Mouse (Mus musculus) kidney, embryonic 14.5 days (tissue): ENCODE measurements at regions not wholly inside any gene's neighbourhood (a gene's known extent, or its start where the extent isn't known, plus 50 kb on each side); places are given as distances from the start of the nearest gene placed in this dataset.

Experiments used
- ATAC-seq: fragments of 200-750 bp; cut with Nextera tagmentation; 2 replicates; pipeline ENCODE4 v1.8.0; 2017; ENCODE audit warnings: moderate number of reproducible peaks, mild to moderate bottlenecking, moderate TSS enrichment, moderate library complexity; ENCODE audit not compliant: low FRiP score, low TSS enrichment
- H3K27ac ChIP-seq: fragments of 300-500 bp; sonication (generic); 2 replicates; pipeline ENCODE4 v1.5.1; 2014; ENCODE audit warnings: low read depth, mild to moderate bottlenecking, low read length, moderate library complexity, mixed read lengths
- H3K27me3 ChIP-seq: fragments of 300-500 bp; sonication (generic); 2 replicates; pipeline ENCODE4 v1.6.1; 2014; ENCODE audit warnings: mild to moderate bottlenecking, low read length; ENCODE audit not compliant: control insufficient read depth, insufficient read depth
- H3K36me3 ChIP-seq: fragments of 300-500 bp; sonication (generic); 2 replicates; pipeline ENCODE4 v1.6.1; 2014; ENCODE audit warnings: low read length, mixed read lengths; ENCODE audit not compliant: control insufficient read depth, insufficient read depth
- H3K4me1 ChIP-seq: fragments of 300-500 bp; sonication (generic); 2 replicates; pipeline ENCODE4 v1.6.1; 2014; ENCODE audit warnings: low read length, mixed read lengths; ENCODE audit not compliant: control insufficient read depth, insufficient read depth
- H3K4me2 ChIP-seq: fragments of 300-500 bp; sonication (generic); replicated peaks from 2 replicates; pipeline ENCODE4 v1.6.1; 2014; ENCODE audit warnings: low read depth, mild to moderate bottlenecking, low read length
- H3K4me3 ChIP-seq: fragments of 300-500 bp; sonication (generic); 2 replicates; pipeline ENCODE4 v1.5.1; 2014; ENCODE audit warnings: mild to moderate bottlenecking, low read length
- H3K9ac ChIP-seq: fragments of 300-500 bp; sonication (generic); 2 replicates; pipeline ENCODE4 v1.6.1; 2014; ENCODE audit warnings: low read depth, mild to moderate bottlenecking, low read length, moderate library complexity
- H3K9me3 ChIP-seq: fragments of 300-500 bp; sonication (generic); 2 replicates; pipeline ENCODE4 v1.6.1; 2016; ENCODE audit warnings: low read length; ENCODE audit not compliant: control insufficient read depth
- WGBS: fragments of 180-500 bp; shearing (Covaris S2); extraction: QIAGEN DNeasy Blood & Tissue Kit; methylation state at CpG from one replicate; pipeline ENCODE4 v1.1.7; 2014; 5-methylcytosine and 5-hydroxymethylcytosine counted together

DNA sequence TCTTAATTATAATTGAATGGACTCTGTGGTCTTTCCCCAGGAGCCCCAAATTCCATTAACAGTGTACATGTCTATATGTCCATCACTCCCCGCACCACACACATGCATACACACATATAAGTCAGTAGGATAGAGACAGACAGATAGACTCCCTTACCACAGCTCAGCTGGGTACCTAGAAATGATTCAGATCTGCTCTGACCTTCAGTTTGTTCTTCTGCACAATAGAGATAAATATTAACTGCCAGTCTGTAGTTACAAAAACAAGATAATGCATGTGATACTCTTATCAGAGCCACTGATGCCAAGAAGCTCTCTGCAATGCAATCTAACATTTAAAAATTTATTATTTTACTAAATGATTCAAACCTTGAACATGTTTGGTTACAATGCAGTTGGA is 268.7 kb upstream of the Nmur2 start:
- Histone ChIP-seq H3K27me3 (no peaks in the 10 kb centered on the region), H3K4me2 (no peak overlapping the region), H3K36me3 (no peaks in the 10 kb centered on the region), H3K9me3 (no peaks in the 10 kb centered on the region), H3K4me3 (no peak overlapping the region), H3K9ac (no peak overlapping the region), H3K27ac (no peak overlapping the region), H3K4me1 (no peaks in the 10 kb centered on the region)
- WGBS, result 89% methylated on average over 1 of the region's 1 CpGs
- ATAC-seq, result no peak

DNA sequence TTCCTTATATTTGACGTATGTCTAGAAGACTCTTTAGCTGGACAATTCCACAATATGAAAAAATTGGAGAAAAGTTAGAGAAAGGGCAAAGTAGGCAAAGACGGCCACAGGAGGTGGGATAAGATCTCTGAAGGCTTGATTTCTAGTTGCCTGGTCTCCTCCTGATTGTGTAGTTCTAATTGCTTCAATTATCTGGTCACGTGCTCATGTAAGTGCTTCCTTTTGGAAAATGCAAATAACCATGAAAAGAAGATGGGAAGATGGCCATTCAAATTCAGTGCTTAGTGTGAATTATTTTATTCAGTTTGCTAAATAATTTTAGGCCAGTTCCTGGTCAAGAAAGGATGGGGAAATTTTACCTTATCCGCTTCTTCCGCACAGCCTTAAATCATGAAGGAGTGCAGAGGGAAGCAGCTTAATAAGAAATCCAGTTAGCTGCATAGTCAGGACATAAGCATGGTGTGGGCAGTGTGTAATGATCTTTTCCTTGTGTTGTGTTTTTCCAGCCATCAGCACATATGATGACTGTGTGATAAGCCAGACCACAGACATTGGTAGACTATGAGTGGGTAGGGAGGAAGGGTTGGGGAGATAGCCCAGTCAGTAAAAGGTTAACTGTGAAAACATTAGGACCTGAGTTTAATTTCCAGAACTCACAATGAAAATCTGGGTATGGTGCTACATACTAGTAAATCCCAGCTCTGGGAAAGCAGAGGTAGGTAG is 267.7 kb upstream of the Nmur2 start:
- no peak overlapping the region for H3K4me2 ChIP-seq
- no peaks in the 10 kb centered on the region for H3K4me1 ChIP-seq
- H3K36me3 ChIP-seq, result no peaks in the 10 kb centered on the region
- no peaks in the 10 kb centered on the region for H3K27me3 ChIP-seq
- 93% methylated on average over 5 of the region's 5 CpGs for WGBS
- no peak for ATAC-seq
- H3K27ac ChIP-seq, result no peak overlapping the region
- no peak overlapping the region for H3K9ac ChIP-seq
- H3K4me3 ChIP-seq, result no peak overlapping the region
- H3K9me3 ChIP-seq, result no peaks in the 10 kb centered on the region

DNA sequence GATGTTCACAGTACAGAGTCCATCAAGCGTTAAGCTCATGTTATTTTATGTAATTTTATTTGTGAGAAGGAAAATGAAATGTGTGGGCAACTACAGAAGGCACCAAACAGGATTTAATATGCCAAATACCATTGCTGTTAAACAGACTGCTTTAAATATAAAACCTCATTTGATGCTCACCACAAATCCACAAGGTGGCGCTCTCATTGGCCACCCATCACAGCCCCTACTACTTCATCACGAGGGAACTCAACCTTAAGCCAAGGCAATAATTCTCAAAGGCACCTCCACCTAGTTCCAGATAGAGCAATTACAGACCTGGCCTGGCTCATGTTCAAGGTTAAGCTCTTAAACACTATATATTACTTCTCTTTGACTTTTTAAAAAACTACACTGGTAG is 266.2 kb upstream of the Nmur2 start:
- H3K36me3 ChIP-seq, result no peaks in the 10 kb centered on the region
- no peaks in the 10 kb centered on the region for H3K4me1 ChIP-seq
- 31% methylated on average over 3 of the region's 3 CpGs for WGBS
- no peak overlapping the region for H3K9ac ChIP-seq
- H3K4me2 ChIP-seq, result no peak overlapping the region
- no peaks in the 10 kb centered on the region for H3K9me3 ChIP-seq
- H3K27ac ChIP-seq, result no peak overlapping the region
- H3K4me3 ChIP-seq, result no peak overlapping the region
- ATAC-seq, result no peak
- H3K27me3 ChIP-seq, result no peaks in the 10 kb centered on the region

DNA sequence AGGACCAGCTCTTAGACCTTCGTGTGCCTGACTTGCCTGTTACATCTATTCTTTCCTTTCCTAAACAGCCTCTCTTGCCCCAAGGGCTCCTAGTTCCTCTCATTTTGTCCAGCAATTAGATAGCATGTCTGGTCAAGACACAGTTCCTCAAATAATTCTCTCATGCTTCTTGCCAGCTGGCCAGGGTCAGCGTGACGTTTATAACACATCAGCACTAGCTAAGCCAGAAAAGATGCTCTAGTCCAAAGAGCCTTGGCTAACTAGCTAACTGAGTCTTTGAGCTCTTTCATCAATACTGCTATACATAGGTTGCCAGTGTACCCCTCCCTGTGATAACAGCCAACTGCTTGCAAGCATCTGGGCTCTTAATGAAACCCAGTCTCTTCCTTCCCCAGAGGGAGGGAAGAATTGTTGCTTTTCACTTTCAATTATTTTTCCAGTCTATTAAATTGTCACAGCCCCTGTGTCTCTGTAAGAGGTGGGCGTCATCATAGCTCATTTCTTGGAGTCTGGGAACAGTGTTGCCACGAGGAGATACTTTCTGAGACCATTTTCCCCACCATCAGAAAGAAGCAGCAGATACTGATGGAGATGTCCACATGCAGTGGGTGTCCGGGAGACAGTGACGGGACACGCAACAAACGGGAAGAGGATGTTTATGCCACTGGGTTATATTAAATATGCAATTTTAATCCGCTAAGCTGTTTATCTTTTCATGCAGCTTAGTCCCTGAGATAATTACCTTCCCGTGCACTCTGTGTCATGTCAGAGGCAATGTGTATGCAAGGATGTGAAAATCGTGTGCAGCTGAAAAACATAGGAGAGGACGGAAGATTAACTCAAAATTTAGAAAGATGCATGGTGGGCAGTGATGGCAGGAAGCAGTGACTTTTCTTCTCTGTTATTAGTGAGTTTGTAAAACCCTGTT is 250.1 kb upstream of the Nmur2 start:
- Histone ChIP-seq H3K4me2 (no peak overlapping the region), H3K27me3 (no peaks in the 10 kb centered on the region), H3K9me3 (no peaks in the 10 kb centered on the region), H3K36me3 (no peaks in the 10 kb centered on the region), H3K4me3 (no peak overlapping the region), H3K27ac (no peak overlapping the region), H3K9ac (no peak overlapping the region), H3K4me1 (no peaks in the 10 kb centered on the region)
- WGBS, result 80% methylated on average over 13 of the region's 13 CpGs
- no peak for ATAC-seq

DNA sequence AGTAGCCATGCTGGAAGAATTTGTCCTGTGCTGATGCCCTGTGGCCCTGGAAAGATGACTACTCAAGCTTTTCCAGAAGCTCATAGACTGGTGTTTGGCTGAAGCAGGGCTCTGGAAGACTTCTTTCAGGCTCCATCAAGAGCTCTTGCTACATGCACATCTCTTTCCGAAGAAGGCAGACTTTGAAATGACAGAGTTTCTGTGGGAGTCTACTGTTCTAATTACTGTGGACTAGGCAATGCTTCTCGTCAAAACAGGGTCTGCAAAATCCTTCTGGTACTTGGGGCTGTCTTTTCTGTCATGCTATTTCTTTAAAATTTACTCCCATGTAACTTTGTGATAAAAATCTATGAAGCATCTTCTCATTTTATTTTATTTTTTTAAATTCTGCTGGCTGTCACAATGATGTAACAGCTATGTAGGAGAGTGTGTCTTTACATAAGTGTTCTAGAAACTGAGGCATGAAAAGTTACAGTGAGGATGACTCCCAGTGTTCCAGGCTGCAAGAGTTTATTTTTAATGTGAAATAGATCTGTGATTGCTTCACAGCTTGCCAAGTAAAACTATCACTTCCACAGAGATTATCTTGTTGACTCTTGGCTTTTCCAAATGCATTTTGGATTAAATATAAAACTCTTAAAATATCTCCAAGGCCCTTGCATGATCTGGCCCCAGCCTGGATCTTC is 244.9 kb upstream of the Nmur2 start:
- no peak for ATAC-seq
- WGBS, result 53% methylated on average over 2 of the region's 2 CpGs
- Histone ChIP-seq H3K9ac (no peak overlapping the region), H3K4me2 (no peak overlapping the region), H3K9me3 (no peaks in the 10 kb centered on the region), H3K4me3 (no peak overlapping the region), H3K27ac (no peak overlapping the region), H3K4me1 (no peaks in the 10 kb centered on the region), H3K36me3 (no peaks in the 10 kb centered on the region), H3K27me3 (no peaks in the 10 kb centered on the region)

DNA sequence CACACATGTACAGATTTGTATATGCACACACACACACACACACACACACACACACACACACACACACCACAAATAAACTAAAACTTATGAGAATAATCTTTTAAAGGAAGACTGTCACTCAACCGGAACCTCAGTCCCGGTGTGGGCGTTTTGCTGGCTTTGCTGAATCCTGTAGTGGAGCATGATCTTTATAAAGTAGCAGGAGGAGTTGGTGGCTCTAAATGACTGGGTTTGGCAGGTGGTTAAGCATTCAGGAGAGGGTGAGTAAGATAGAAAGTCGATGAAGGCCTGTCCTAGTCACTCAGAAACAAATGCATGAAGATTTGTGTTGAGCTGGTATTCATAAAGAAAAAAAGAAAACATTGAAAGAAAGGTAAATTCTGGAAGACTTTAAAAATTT is 240.4 kb upstream of the Nmur2 start:
- Histone ChIP-seq H3K27me3 (no peaks in the 10 kb centered on the region), H3K4me3 (no peak overlapping the region), H3K4me2 (no peak overlapping the region), H3K36me3 (no peaks in the 10 kb centered on the region), H3K27ac (no peak overlapping the region), H3K4me1 (no peaks in the 10 kb centered on the region), H3K9ac (no peak overlapping the region), H3K9me3 (no peaks in the 10 kb centered on the region)
- WGBS, result 83% methylated on average over 4 of the region's 4 CpGs
- no peak for ATAC-seq

DNA sequence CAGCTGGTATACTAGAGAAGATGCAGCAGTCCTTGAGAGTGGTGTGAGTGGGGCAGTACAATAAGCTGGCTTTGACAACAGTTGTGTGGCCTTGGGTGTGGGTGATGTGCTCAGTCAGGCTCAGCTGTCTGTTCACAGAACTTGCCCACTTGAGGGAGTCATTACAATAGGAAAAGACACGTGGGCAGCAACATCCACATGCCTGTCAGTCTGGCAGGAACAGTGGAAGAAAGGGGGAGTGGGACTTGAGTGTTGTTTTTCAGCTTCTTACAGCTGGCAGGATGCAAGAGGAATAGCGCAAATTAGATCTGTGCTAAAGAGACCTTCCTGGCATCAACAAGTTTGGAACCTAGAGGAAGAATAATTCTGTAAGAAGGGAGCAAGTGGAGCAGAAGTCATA is 239.4 kb upstream of the Nmur2 start:
- Histone ChIP-seq H3K4me2 (no peak overlapping the region), H3K9ac (no peak overlapping the region), H3K4me1 (no peaks in the 10 kb centered on the region), H3K4me3 (no peak overlapping the region), H3K36me3 (no peaks in the 10 kb centered on the region), H3K27me3 (no peaks in the 10 kb centered on the region), H3K9me3 (no peaks in the 10 kb centered on the region), H3K27ac (no peak overlapping the region)
- no peak for ATAC-seq
- WGBS, result 44% methylated on average over 2 of the region's 2 CpGs

DNA sequence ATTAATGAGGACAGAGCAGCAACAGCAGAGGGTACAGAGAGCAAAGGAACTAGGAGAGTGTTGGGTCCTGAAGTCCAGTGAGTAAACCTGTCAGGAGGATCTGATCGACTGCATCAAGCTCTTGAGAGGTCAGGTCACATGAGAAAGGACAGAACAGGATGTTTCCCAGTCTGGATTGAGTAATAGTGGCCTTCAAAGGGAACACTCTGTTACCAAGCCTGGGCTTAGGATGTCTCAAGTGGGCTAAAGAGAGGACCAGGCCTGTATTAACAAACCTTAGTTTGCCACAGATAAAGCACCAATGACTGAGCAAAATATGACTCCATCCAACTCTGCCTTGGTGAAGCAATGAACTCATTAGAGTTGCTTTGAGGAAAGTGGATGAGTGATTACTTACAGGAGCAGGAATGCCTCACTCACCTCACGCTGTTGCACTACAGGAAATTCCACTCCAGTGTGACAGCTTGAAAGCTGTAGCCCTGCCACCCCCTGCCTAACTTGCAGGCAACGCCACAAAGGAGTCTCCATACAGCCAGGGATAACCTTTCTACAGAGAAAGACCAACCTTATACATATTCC is 229.2 kb upstream of the Nmur2 start:
- no peaks in the 10 kb centered on the region for H3K9me3 ChIP-seq
- WGBS, result 32% methylated on average over 3 of the region's 3 CpGs
- H3K4me3 ChIP-seq, result no peak overlapping the region
- H3K4me2 ChIP-seq, result no peak overlapping the region
- no peak overlapping the region for H3K27ac ChIP-seq
- H3K27me3 ChIP-seq, result no peaks in the 10 kb centered on the region
- no peak for ATAC-seq
- H3K36me3 ChIP-seq, result no peaks in the 10 kb centered on the region
- no peak overlapping the region for H3K9ac ChIP-seq
- no peaks in the 10 kb centered on the region for H3K4me1 ChIP-seq
